Mouse (Mus musculus): ENCODE measurements around the gene Mkrn1.
"Not testable (repeated sequence)": the region's sequence is repeated elsewhere in the genome, so short reads cannot be mapped to it uniquely, and the experiment has no call there.

Mkrn1 gene

GRCm38 (mm10) chr6:39379749-39380148, 40.5 kb downstream of the Mkrn1 start:
- DNase-seq (ENCODE audit: low spot score in 2 of 2) = peak in 1 of 2 experiments; percentile 39

GRCm38 (mm10) chr6:39379224-39379623, 41.0 kb downstream of the Mkrn1 start:
- peak in 1 of 2 experiments; percentile 37 for DNase-seq (ENCODE audit: low spot score in 2 of 2)

DNA sequence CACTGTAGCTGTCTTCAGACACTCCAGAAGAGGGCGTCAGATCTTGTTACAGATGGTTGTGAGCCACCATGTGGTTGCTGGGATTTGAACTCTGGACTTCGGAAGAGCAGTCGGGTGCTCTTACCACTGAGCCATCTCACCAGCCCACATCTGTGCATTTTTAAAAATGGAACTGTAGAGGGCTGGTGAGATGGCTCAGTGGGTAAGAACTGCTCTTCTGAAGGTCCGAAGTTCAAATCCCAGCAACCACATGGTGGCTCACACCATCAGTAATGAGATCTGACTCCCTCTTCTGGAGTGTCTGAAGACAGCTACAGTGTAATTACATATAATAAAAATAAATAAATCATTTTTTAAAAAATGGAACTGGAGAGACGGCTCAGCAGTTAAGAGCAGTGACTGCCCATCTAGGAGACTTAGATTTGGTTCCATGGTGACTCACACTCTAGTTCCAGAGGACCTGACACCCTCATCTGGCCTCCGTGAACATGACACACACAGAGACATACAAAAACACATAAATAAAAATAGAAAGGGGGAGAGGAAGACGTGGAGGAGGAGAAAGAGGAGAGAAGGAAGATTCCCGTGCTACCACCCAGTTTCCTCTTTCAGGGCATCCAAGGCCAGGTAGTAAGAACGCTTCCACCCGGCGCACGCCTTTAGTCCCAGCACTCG, 42.0 kb downstream of the Mkrn1 start:
- not testable (repeated sequence) for DNase-seq (ENCODE audit: low spot score in 2 of 2)

- DNase-seq (ENCODE audit: low spot score in 2 of 2) = peak; percentile 80 to 94
Observed at GRCm38 (mm10) chr6:39377311-39377827, 42.9 kb downstream of the Mkrn1 start, which contains the start of gene Slc37a3. Gene Slc37a3 (minus strand): TSS chr6:39377675.

DNA sequence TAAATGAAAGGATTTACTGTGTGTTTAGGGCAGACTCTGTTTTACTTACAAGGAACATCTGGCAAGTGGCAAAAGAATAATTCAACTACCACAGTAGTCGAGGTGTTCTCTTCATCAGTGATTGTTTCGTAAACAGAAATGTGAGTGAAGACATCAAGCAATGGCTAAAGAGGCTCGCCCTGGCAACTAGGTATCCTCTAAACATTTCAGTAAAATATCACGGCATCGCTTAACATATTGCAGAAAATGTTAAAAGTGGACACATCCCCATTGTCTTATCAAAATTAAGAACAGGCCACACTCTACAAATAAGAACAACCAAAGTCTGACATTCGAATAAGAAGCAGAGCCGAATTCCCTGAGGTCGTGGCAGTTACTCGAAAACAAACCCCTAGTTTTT, 43.5 kb downstream of the Mkrn1 start:
- DNase-seq (ENCODE audit: low spot score in 2 of 2) = no peak

- no peak for DNase-seq (ENCODE audit: low spot score in 2 of 2)
Observed at GRCm38 (mm10) chr6:39373301-39373955, 46.8 kb downstream of the Mkrn1 start.

GRCm38 (mm10) chr6:39372727-39373126, 47.5 kb downstream of the Mkrn1 start:
- DNase-seq (ENCODE audit: low spot score in 2 of 2) = peak in 1 of 2 experiments; percentile 27

DNA sequence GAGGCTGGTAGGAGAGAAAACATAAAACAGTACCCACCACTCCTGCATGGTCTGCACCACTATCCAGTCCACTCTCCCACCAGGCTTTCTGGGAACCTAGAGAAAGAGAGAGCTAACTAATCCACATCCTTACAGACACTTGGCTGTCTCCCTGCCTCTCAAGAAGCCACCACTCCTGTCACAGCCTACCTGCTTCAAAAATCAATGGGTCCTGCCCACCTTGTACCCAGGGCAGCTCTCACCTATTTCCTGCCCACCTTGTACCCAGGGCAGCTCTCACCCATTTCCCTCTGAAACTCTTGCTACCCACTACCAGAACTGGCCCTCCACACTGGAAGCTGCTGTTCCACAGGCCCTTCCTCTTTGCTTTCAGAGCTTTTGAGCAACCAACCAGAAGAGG, 48.2 kb downstream of the Mkrn1 start:
- DNase-seq (ENCODE audit: low spot score in 2 of 2) = no peak

GRCm38 (mm10) chr6:39369631-39370030, 50.6 kb downstream of the Mkrn1 start:
- DNase-seq (ENCODE audit: low spot score in 2 of 2) = no peak

DNA sequence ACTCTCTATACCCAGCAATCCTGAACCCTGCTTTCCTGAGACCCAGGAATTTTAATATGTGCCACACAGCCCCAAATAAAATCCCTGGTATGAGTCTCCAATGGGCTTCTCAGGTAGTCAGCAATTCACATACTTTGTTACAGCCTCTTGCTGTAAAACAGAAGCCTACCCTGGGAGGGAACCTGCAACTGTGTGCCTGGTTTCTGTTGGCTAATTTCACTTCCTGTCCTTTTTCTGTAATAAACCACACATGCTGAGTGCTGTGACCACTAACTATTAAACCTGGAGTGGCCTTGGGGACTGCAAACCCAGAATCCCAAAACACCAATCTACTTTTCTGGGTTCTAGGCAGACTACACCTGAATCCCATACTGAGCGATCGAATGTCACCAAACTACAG, 57.6 kb downstream of the Mkrn1 start:
- DNase-seq (ENCODE audit: low spot score in 2 of 2) = no peak

GRCm38 (mm10) chr6:39359207-39359606, 61.1 kb downstream of the Mkrn1 start:
- DNase-seq (ENCODE audit: low spot score in 2 of 2) = not testable (repeated sequence)

- no peak for DNase-seq (ENCODE audit: low spot score in 2 of 2)
Observed at GRCm38 (mm10) chr6:39348946-39349345, 71.3 kb downstream of the Mkrn1 start.

GRCm38 (mm10) chr6:39347880-39348814, 72.1 kb downstream of the Mkrn1 start:
- no peak for DNase-seq (ENCODE audit: low spot score in 2 of 2)

Data from spleen, postnatal 10 days (tissue).